Mouse (Mus musculus): ENCODE measurements around the gene Clmn. TPM values are rescaled to one million over a fixed set of nuclear protein-coding genes. Genes with fewer than 3 reads are reported as not detected.
"Not testable (repeated sequence)": the region's sequence is repeated elsewhere in the genome, so short reads cannot be mapped to it uniquely, and the experiment has no call there.

Clmn gene
- polyA plus RNA-seq, 2 experiments from 2014 or later: 0.04 TPM; not detected in 1

GRCm38 (mm10) chr12:104748946-104749345 is 115.9 kb downstream of the Clmn start:
- no peak for ATAC-seq

GRCm38 (mm10) chr12:104747252-104747651 is 117.6 kb downstream of the Clmn start:
- no peak for ATAC-seq

GRCm38 (mm10) chr12:104746601-104747000 is 118.3 kb downstream of the Clmn start:
- ATAC-seq: no peak

GRCm38 (mm10) chr12:104743687-104744086 is 121.2 kb downstream of the Clmn start:
- no peak for ATAC-seq

GRCm38 (mm10) chr12:104742247-104742646 is 122.6 kb downstream of the Clmn start:
- no peak for ATAC-seq

GRCm38 (mm10) chr12:104740841-104741787 is 123.8 kb downstream of the Clmn start:
- no peak for ATAC-seq

- no peak for ATAC-seq
Observed at GRCm38 (mm10) chr12:104738931-104739330, 125.9 kb downstream of the Clmn start.

GRCm38 (mm10) chr12:104738446-104738845 is 126.4 kb downstream of the Clmn start:
- no peak for ATAC-seq

GRCm38 (mm10) chr12:104737666-104738065 is 127.2 kb downstream of the Clmn start:
- ATAC-seq: no peak

GRCm38 (mm10) chr12:104735993-104736395 is 128.9 kb downstream of the Clmn start:
- no peak for ATAC-seq

GRCm38 (mm10) chr12:104733165-104733564 is 131.7 kb downstream of the Clmn start:
- ATAC-seq: no peak

GRCm38 (mm10) chr12:104731782-104732181 is 133.1 kb downstream of the Clmn start:
- no peak for ATAC-seq

- not testable (repeated sequence) for ATAC-seq
Observed at GRCm38 (mm10) chr12:104726436-104726835, 138.4 kb downstream of the Clmn start.

GRCm38 (mm10) chr12:104722056-104722455 is 142.8 kb downstream of the Clmn start:
- ATAC-seq: no peak

- no peak for ATAC-seq
Observed at GRCm38 (mm10) chr12:104721011-104721410, 143.9 kb downstream of the Clmn start.

GRCm38 (mm10) chr12:104718956-104719355 is 145.9 kb downstream of the Clmn start:
- ATAC-seq: no peak

GRCm38 (mm10) chr12:104716409-104716808 is 148.5 kb downstream of the Clmn start:
- no peak for ATAC-seq

- ATAC-seq: no peak
Observed at GRCm38 (mm10) chr12:104715453-104715852, 149.4 kb downstream of the Clmn start.

Other genes starting within 250 kb of the Clmn start
- 10 to 100 TPM; 10.0 to 14.2 TPM for gene Dicer1, start 113.1 kb downstream of the Clmn start, polyA plus RNA-seq (2017; shearing (Covaris generic))
- gene Syne3, start 144.7 kb upstream of the Clmn start, polyA plus RNA-seq (2017; shearing (Covaris generic)): 1 to 10 TPM; 4.1 to 5.4 TPM
- 1 to 10 TPM; 6.5 to 7.7 TPM for gene Glrx5, start 167.6 kb upstream of the Clmn start, polyA plus RNA-seq (2017; shearing (Covaris generic))

Data from activated CD4-positive, CD25-positive, alpha-beta regulatory T cell, adult 4 months (primary cell).